Mouse (Mus musculus): ENCODE results near the gene Wdr83os. TPM values are rescaled to one million over a fixed set of nuclear protein-coding genes. Genes with fewer than 3 reads are reported as not detected.
A peak's percentile ranks its signal among the peaks of the same experiment; 100 is the strongest.

Gene Wdr83os
- polyA plus RNA-seq (2014; fragmentation: Nextera tagmentation; extraction: Ambion mirVana), result 116 and 123 TPM in 2 replicates

DNA sequence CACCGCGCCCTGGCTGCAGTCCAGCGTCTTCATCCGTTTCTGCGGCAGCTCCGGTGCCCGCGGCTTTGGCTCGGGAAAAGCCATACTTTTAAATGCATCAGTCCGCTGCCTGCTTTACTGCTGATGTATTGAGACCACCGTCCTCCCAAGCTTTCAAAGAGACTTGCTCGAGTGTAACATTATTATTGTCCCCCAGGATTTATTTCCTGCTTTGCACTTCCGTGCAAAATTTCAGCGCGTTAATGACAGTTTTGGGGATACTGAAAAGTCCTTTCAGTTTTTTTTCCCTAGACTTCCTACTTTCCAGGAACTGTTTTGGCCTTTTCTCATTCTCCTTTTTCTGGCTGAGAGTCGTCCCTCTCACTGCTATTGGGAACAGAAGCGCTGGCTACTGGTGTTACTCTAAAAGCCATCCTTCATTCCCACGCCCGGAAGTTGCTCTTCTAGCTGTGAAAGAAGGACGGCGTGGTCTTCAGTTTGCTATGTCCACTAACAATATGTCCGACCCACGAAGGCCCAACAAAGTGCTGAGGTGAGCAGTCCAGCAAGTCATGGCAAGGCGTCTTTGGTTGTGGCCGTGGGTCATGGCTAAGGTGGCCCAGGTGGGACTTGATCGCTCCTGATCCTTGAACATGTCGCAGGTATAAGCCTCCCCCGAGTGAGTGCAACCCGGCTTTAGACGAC is at the start of gene Wdr83os:
Wdr83os (plus strand) TSS at position 209 of the 684 bp plus-strand sequence.
- Histone ChIP-seq H3K9me3 (ENCODE audit: control insufficient read depth, low read length) (no peaks in the 10 kb centered on the region), H3K27me3 (ENCODE audit: control insufficient read depth, insufficient read depth, low read length) (no peaks in the 10 kb centered on the region), H3K9ac (ENCODE audit: low read depth, low read length) (peak within 1 kb of the TSS; percentile 94), H3K4me2 (replicated peaks; ENCODE audit: low read depth, low read length) (peak within 1 kb of the TSS; percentile 91), H3K4me3 (ENCODE audit: low read depth, low read length) (peak within 1 kb of the TSS; percentile 92), H3K36me3 (ENCODE audit: control insufficient read depth, insufficient read depth, low read length) (no peaks in the 10 kb centered on the region), H3K27ac (ENCODE audit: low read depth, low read length) (peak within 1 kb of the TSS; percentile 42), H3K4me1 (replicated peaks; ENCODE audit: control insufficient read depth, insufficient read depth, low read length) (peaks cover 3% of the 10 kb centered on the region; the same call in 1 of the 2 replicates)
- DNase-seq (ENCODE audit: low spot score) (peak; percentile 79), ATAC-seq (ENCODE audit: low FRiP score) (peak; percentile 18; the same call in 1 of the 2 replicates)
- 0% methylated on average over 30 of the region's 30 CpGs for WGBS

DNA sequence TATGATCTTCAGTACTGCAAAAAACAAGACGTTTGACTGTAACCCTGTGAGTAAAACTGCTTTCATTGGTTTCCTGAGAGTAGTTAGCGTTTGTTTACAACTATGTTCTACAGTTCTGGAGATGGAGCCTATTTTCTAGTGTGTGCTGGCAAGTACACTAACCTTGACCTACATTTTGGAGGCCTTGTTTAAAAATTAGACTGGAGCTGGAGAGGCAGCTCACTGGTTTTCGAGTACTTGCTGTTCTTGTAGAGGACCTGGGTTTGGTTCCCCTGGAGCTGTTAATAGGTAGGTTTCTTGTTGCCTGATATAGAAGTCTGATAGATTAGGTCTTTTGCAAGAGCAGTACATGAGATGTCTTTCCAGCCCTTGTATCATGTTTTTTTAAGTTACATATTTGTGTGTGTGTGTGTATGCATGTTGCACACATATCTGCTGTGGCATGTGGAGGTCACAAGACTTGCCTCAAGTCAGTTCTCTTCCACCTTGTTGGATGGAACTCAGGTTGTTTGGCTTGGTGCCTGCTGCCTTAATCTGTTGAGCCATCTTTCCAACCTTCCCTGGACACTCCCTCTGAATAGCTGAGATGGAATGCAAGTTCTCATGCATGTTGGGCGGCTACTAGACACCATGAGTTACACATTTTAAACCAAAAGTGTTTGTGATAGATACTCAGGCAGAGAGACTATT is 47.8 kb upstream of the Wdr83os start:
- ATAC-seq (ENCODE audit: low FRiP score) (no peak), DNase-seq (ENCODE audit: low spot score) (no peak)
- 87% methylated on average over 4 of the region's 4 CpGs for WGBS
- Histone ChIP-seq H3K4me2 (replicated peaks; ENCODE audit: low read depth, low read length) (no peak overlapping the region), H3K27me3 (ENCODE audit: control insufficient read depth, insufficient read depth, low read length) (no peaks in the 10 kb centered on the region), H3K9me3 (ENCODE audit: control insufficient read depth, low read length) (no peaks in the 10 kb centered on the region), H3K36me3 (ENCODE audit: control insufficient read depth, insufficient read depth, low read length) (0 out of 2 replicates have a peak, but pooled peaks cover 5% of the 10 kb centered on the region), H3K4me3 (ENCODE audit: low read depth, low read length) (no peak overlapping the region), H3K9ac (ENCODE audit: low read depth, low read length) (no peak overlapping the region), H3K4me1 (replicated peaks; ENCODE audit: control insufficient read depth, insufficient read depth, low read length) (peaks cover 12% of the 10 kb centered on the region), H3K27ac (ENCODE audit: low read depth, low read length) (no peak overlapping the region)

DNA sequence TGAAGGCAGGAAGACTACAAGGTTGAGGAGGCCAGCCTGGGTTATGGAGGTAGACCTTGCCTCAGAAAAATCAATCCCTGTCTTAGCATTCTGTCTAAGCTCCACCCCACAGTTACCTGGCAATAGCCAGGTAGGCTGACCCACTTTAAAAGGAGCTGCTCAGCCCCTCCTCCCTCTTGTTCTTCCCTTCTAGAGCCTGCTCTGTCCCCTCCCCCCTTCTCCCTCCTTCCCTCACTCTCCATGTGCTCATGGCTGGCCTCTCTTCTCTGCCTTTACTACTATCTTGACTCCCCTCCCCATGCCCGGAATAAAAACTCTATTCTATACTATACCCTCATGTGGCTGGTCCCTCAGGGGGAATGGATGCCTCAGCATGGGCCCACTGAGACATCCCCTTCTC is 46.7 kb upstream of the Wdr83os start:
- Histone ChIP-seq H3K27me3 (ENCODE audit: control insufficient read depth, insufficient read depth, low read length) (no peaks in the 10 kb centered on the region), H3K4me1 (replicated peaks; ENCODE audit: control insufficient read depth, insufficient read depth, low read length) (peaks cover 8% of the 10 kb centered on the region; the same call in 1 of the 2 replicates), H3K4me2 (replicated peaks; ENCODE audit: low read depth, low read length) (no peak overlapping the region), H3K36me3 (ENCODE audit: control insufficient read depth, insufficient read depth, low read length) (0 out of 2 replicates have a peak, but pooled peaks cover 5% of the 10 kb centered on the region), H3K4me3 (ENCODE audit: low read depth, low read length) (no peak overlapping the region), H3K9me3 (ENCODE audit: control insufficient read depth, low read length) (no peaks in the 10 kb centered on the region), H3K9ac (ENCODE audit: low read depth, low read length) (no peak overlapping the region), H3K27ac (ENCODE audit: low read depth, low read length) (no peak overlapping the region)
- ATAC-seq (ENCODE audit: low FRiP score) (no peak), DNase-seq (ENCODE audit: low spot score) (no peak)
- WGBS, result 60% methylated on average over 1 of the region's 1 CpGs

DNA sequence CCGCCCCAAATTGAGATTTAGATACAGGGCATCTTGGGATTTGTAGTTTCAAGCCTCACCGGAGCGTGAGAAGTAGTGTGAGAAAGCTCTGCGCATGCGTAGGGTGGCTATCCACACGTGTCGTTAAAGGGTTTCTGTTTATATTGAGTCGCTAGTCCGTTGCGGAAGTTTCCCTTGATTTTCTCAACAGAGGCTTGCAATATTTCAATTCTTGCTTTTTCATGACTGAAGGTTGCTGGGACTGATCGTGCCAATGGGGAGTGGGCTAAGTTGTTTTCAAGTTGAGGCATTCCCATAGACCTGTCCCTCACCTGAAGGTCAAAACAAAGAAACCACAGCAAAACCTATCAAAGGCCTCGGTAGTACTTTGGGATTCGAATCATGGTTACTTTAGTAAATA is 45.8 kb upstream of the Wdr83os start:
- Histone ChIP-seq H3K4me2 (replicated peaks; ENCODE audit: low read depth, low read length) (peak overlapping the region; percentile 89), H3K4me1 (replicated peaks; ENCODE audit: control insufficient read depth, insufficient read depth, low read length) (peaks cover 6% of the 10 kb centered on the region; the same call in 1 of the 2 replicates), H3K27me3 (ENCODE audit: control insufficient read depth, insufficient read depth, low read length) (no peaks in the 10 kb centered on the region), H3K9me3 (ENCODE audit: control insufficient read depth, low read length) (no peaks in the 10 kb centered on the region), H3K4me3 (ENCODE audit: low read depth, low read length) (peak overlapping the region; percentile 79; the same call in 1 of the 2 replicates), H3K27ac (ENCODE audit: low read depth, low read length) (no peak overlapping the region), H3K9ac (ENCODE audit: low read depth, low read length) (no peak overlapping the region), H3K36me3 (ENCODE audit: control insufficient read depth, insufficient read depth, low read length) (0 out of 2 replicates have a peak, but pooled peaks cover 2% of the 10 kb centered on the region)
- ATAC-seq (ENCODE audit: low FRiP score) (no peak), DNase-seq (ENCODE audit: low spot score) (peak; percentile 80)
- WGBS, result 4% methylated on average over 13 of the region's 13 CpGs

DNA sequence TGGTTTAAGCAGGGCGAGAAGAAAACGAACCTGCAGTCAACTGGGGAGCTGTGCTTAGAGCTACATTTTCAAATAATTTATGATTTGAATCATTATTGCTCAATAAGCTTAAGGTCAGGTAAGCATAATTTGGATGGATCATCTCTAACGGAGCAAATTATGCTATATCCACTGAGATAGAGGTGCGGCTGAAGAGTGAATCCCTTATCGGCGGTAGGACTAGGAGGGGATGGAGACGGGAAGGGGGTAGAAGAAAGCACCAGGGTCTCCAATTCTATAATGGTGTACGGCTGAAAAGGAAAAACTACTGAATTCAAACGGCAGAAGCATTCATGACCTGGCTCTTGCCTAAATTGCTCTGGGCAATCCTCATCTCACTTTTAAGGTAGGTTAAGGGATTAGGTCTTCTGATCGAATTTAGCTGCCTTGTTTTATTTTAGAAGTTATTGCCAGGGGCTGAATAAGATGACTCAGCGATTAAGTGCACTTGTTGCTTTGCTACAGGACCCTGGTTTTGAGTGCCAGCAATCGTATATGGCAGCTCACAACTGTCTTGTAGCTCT is 45.3 kb upstream of the Wdr83os start:
- Histone ChIP-seq H3K27ac (ENCODE audit: low read depth, low read length) (no peak overlapping the region), H3K36me3 (ENCODE audit: control insufficient read depth, insufficient read depth, low read length) (0 out of 2 replicates have a peak, but pooled peaks cover 2% of the 10 kb centered on the region), H3K4me3 (ENCODE audit: low read depth, low read length) (peak overlapping the region; percentile 79), H3K9ac (ENCODE audit: low read depth, low read length) (peak overlapping the region; percentile 74), H3K4me2 (replicated peaks; ENCODE audit: low read depth, low read length) (peak overlapping the region; percentile 89), H3K27me3 (ENCODE audit: control insufficient read depth, insufficient read depth, low read length) (no peaks in the 10 kb centered on the region), H3K4me1 (replicated peaks; ENCODE audit: control insufficient read depth, insufficient read depth, low read length) (peaks cover 6% of the 10 kb centered on the region; the same call in 1 of the 2 replicates), H3K9me3 (ENCODE audit: control insufficient read depth, low read length) (no peaks in the 10 kb centered on the region)
- 8% methylated on average over 12 of the region's 12 CpGs for WGBS
- DNase-seq (ENCODE audit: low spot score), result no peak
- ATAC-seq (ENCODE audit: low FRiP score), result no peak

DNA sequence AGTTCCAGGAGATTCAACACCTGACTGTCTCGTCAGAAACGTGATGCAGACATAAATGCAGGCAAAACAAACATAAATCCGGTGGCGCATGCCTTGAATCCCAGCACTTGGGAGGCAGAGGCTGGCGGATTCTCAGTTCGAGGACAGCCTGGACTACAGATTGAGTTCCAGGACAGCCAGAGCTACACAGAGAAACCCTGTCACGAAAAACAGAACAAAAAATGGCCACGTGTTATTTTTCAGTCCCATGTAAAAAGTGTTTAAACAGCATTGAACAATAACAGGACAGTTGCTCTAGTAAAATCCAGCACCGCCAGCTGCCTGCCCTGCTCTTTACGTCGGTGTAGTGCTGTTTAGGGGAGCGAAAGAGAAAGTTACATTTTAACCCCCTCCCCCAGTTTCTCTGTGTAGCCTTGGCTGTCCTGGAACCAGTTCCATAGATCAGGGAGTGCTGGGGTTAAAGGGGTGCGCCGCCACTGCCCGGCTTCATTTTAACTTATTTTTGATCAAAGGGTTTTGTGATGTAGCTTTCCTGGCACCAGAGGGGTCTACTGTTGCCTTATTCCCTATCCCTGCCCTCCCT is 44.7 kb upstream of the Wdr83os start:
- peak; percentile 36 for DNase-seq (ENCODE audit: low spot score)
- H3K4me3 ChIP-seq (ENCODE audit: low read depth, low read length), result peak overlapping the region; percentile 79
- H3K4me1 ChIP-seq (replicated peaks; ENCODE audit: control insufficient read depth, insufficient read depth, low read length), result peaks cover 6% of the 10 kb centered on the region; the same call in 1 of the 2 replicates
- peak; percentile 4 for ATAC-seq (ENCODE audit: low FRiP score)
- H3K36me3 ChIP-seq (ENCODE audit: control insufficient read depth, insufficient read depth, low read length), result no peaks in the 10 kb centered on the region
- whole genome bisulfite sequencing, result 2% methylated on average over 15 of the region's 15 CpGs
- no peaks in the 10 kb centered on the region for H3K9me3 ChIP-seq (ENCODE audit: control insufficient read depth, low read length)
- H3K27ac ChIP-seq (ENCODE audit: low read depth, low read length), result peak overlapping the region; percentile 88
- H3K9ac ChIP-seq (ENCODE audit: low read depth, low read length), result peak overlapping the region; percentile 74
- H3K27me3 ChIP-seq (ENCODE audit: control insufficient read depth, insufficient read depth, low read length), result no peaks in the 10 kb centered on the region
- H3K4me2 ChIP-seq (replicated peaks; ENCODE audit: low read depth, low read length), result peak overlapping the region; percentile 89

DNA sequence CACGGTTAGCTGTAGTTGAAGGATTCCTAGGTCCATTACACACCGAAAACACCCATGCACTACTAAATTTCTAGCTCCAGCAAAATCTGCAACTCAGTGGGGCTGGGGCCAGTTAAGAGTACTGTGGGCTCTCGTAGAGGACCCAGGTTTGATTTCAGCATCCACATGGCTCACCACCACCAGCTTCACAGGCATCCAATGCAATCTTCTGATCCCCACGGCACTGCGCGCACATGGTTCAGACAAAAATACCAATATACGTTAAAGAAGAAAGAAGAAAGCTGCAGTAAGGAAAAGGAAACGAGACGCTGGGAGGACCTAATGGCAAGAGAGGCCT is 44.2 kb upstream of the Wdr83os start:
- H3K4me2 ChIP-seq (replicated peaks; ENCODE audit: low read depth, low read length), result peak overlapping the region; percentile 89

DNA sequence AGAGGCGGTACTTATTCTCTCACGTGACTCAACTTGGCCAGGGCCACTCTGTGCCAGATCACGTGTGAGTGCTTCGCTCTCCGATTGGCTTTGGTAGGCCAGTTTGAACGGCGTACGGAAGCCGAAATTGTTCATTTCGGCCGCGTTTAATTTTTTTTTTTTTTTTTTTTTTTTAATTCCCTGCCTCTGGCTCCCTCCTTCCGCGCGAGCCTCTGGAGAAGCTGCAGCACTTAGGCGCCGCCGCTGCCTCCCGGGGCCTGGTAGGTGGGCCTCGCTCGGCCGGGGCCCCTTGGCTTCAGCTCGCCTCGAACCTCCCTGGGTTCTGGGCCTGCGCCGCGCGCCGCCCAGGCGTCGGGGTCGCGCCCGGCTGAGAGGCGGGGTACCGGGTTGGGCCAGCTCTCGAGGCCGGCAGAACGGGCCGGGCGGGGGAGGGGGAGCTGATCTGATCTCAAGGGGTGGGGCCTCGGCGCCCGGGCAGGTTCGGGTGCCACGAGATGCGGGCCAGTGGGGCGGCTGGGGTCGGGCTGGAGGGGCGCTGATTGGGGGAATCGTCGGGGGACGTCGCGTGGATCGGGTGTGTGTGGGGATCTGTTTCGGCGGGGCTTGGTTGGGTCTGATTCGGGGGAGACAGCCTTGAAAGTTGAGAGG is 43.7 kb upstream of the Wdr83os start, which contains the start of gene Tnpo2:
Tnpo2 (plus strand) TSS at position 198 of the 648 bp plus-strand sequence.
- no peaks in the 10 kb centered on the region for H3K36me3 ChIP-seq (ENCODE audit: control insufficient read depth, insufficient read depth, low read length)
- H3K9ac ChIP-seq (ENCODE audit: low read depth, low read length), result peak within 1 kb of the TSS; percentile 89
- peak within 1 kb of the TSS; percentile 92 for H3K4me2 ChIP-seq (replicated peaks; ENCODE audit: low read depth, low read length)
- no peaks in the 10 kb centered on the region for H3K27me3 ChIP-seq (ENCODE audit: control insufficient read depth, insufficient read depth, low read length)
- H3K9me3 ChIP-seq (ENCODE audit: control insufficient read depth, low read length), result no peaks in the 10 kb centered on the region
- H3K4me1 ChIP-seq (replicated peaks; ENCODE audit: control insufficient read depth, insufficient read depth, low read length), result peaks cover 6% of the 10 kb centered on the region; the same call in 1 of the 2 replicates
- DNase-seq (ENCODE audit: low spot score) (peak; percentile 89), ATAC-seq (ENCODE audit: low FRiP score) (peak; percentile 92)
- peak within 1 kb of the TSS; percentile 79 for H3K4me3 ChIP-seq (ENCODE audit: low read depth, low read length)
- under 1% methylated on average over 47 of the region's 59 CpGs for WGBS
- peak within 1 kb of the TSS; percentile 88 for H3K27ac ChIP-seq (ENCODE audit: low read depth, low read length)

More for the DNA sequence above, 44.2 kb upstream of the Wdr83os start:
- no peaks in the 10 kb centered on the region for H3K9me3 ChIP-seq (ENCODE audit: control insufficient read depth, low read length)
- DNase-seq (ENCODE audit: low spot score) (no peak), ATAC-seq (ENCODE audit: low FRiP score) (peak; percentile 53)
- H3K36me3 ChIP-seq (ENCODE audit: control insufficient read depth, insufficient read depth, low read length), result no peaks in the 10 kb centered on the region
- no peaks in the 10 kb centered on the region for H3K27me3 ChIP-seq (ENCODE audit: control insufficient read depth, insufficient read depth, low read length)
- peak overlapping the region; percentile 74 for H3K9ac ChIP-seq (ENCODE audit: low read depth, low read length)
- peaks cover 6% of the 10 kb centered on the region; the same call in 1 of the 2 replicates for H3K4me1 ChIP-seq (replicated peaks; ENCODE audit: control insufficient read depth, insufficient read depth, low read length)
- peak overlapping the region; percentile 79 for H3K4me3 ChIP-seq (ENCODE audit: low read depth, low read length)
- H3K27ac ChIP-seq (ENCODE audit: low read depth, low read length), result peak overlapping the region; percentile 88
- WGBS, result under 1% methylated on average over 9 of the region's 9 CpGs

Data from hindbrain, embryonic 11.5 days (tissue).